Mouse (Mus musculus) gastrocnemius, postnatal 10 days (tissue): ENCODE results near the gene Slc4a5. TPM values are rescaled to one million over a fixed set of nuclear protein-coding genes. Genes with fewer than 3 reads are reported as not detected.
"Not testable (repeated sequence)": the region's sequence is repeated elsewhere in the genome, so short reads cannot be mapped to it uniquely, and the experiment has no call there.

Source experiments
- DNase-seq: peaks from one replicate; pipeline ENCODE4 v3.0.0; 2021; ENCODE audit warnings: mixed read lengths
- total RNA-seq, 2 experiments: library from RNA; stranded (reverse); gene quantifications; 2 replicates each; pipeline ENCODE4 v1.2.3; 2021

Gene Slc4a5
- total RNA-seq, 2 experiments from 2014 or later = 0.05 TPM; not detected in 1

DNA sequence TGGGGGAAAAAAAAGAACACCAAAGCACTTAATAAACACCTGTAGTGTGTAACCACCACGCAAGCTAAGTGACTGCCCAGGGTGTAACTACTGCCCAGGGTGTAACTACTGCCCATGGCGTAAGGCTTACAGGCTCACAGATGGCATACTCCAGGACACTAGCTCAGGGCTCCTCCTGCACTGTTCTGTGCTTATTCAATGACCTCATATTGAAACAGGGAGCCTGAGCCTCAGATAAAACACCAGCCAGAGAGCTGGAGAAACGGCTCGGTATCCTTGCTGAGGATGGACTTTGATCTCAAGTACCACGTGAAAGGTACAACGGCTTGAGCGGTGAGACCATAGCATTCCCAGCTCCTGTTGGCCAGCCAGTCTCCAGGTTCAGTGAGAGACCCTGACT lies 92.4 kb downstream of the Slc4a5 start:
- DNase-seq = no peak

DNA sequence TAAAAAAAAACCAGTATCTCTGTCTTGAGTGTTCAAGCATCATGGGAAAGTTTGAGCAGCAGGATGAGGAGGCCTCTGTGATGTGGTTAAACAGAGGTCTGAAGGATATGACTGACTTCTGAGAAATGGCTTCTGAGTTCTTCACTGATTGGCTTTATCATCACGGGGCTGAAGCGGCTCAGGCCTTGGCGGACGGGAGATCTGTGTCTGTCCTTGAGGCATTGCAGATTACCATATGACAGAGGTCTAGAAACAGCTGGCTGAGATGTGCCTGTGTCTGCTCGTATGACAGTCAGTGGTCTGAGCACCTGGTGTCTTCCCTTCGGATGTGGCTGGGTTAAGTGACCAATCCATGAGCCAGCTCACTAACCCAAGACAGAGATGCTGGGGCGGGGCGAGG lies 92.9 kb downstream of the Slc4a5 start:
- no peak for DNase-seq

DNA sequence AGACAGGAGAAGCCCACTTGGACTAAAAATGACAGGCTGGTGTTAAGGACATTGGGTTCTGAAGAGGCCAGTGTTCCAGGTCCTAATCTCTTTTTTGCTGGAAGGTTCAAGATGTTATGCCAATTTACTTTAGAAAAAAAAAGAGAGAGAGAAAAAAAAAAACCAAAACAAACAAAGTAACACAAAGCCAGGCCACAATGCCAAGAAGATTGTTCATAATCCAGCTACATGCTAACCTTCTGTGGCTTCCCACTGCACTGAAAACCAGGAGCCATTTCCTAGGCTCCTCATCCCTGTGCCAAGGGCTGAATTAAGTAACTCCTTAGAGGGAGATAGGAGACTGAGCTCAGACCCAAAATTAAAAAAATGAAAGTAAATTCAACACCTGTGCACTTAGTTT lies 95.7 kb downstream of the Slc4a5 start:
- DNase-seq = no peak

DNA sequence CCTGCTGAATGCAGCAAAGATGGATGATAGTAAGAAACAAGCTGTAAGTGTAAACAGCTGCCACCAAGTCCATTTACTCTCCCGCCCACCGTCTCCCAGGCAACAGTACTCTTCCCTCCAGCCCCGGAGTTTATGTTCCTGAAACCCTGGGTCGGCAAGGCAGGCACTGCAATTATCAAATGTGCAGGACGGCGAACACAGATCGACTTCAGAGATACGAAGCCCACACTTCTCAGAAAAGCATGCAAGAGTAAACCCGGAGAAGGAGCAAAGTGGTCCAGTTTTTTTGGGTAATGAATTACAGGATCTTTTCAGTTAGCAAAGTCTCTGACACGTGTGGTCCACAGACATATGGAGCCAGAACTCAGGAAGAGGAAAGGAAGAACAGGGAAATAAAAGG lies 96.4 kb downstream of the Slc4a5 start:
- no peak for DNase-seq

DNA sequence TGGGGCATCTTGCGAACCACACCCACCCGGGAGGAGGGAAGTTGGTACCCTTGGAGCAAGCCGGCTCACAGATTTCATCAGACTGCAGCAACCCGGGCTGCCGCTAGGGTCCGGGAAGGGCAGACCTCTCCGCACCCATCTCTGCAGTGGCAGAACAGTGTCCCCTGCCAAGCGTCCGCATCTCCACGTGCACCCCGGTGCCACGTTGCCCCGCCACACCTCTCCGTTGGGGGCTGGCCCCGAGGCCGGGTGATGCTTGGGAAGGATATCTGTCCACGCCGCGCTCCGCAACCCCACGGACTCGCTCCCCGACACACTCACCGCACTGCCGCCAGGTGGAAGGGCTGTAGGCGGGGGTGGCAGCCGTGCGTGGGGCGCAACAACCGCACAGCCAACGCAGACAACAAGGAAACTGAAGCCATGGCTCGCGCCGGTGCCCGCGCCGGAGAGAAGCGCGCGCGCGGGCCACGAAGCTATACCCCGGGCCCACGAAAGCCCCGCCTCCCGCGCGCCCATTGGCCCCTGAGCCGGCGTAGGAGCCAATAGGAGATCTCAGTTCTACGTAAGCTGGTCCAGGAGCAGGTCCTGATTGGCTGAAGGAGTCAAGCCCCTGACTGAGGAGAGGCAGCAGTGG lies 97.6 kb downstream of the Slc4a5 start:
- peak; percentile 91 for DNase-seq

DNA sequence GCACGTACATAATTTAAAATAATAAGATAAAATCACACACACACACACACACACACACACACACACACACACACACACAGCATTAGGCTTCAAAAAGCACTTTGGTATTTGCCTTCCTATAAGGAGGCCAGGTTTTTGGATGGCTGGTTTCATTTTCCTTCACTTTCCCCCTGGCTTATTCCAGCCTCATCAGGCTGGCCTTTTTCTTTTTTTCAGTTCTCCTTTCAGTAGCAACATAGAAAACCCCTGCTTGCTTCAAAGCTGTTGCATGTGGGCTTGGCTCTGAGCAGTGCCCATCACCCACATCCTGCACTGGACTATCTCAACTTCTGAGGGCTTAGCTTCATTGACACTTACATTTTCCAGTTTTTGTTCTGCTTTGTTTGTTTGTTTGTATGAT lies 102.3 kb downstream of the Slc4a5 start:
- DNase-seq = no peak

DNA sequence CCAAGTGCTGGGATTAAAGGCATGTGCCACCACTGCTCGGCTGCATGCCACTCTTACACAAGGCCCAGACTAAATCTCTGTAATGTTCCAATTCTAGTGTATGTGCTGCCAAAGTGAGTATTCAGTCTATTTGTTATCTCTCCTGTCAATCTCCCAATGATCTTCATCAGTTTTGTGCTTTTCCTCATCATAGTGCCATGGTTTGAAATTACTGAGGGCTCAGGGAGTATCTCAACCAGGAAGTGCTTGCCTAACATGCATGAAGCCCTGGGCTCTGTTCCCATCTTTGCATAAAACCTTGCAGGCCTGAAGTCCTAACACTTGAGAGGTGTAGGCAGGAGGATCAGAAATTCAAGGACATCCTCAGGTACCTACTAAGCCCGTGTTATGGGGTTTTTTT lies 103.2 kb downstream of the Slc4a5 start:
- no peak for DNase-seq

DNA sequence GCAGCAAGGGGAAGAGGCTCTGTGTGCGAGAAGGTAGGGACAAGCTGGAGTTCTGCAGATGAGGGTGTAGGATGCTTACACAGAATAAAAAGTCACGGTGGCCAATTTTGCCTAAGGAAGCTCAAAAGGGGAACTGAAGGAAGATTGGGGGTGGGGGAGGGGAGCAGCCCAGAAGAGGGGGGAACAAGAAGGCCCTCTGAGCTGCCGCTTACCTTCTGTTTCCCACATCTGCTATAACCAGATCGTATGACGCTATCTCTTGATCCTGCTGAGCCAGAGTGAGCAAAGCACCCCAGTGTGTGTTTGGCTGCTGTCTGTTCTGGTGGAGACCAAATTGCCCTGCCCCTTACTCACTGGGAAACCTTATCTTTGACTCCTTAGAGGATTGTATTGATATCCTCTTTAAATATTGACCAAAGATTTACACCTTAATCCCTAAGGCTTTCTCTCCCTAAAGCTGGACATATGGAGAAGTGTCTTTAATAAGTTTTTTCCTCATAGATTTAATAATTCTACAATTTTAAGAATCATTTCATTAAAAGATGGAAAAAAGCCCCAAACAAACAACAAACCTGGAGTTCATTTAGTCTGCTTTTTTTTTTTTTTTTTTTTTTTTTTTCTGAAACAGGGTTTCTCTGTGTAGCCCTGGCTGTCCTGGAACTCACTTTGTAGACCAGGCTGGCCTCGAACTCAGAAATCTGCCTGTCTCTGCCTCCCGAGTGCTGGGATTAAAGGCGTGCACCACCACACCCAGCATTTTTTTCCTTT lies 104.2 kb downstream of the Slc4a5 start:
- no peak for DNase-seq

DNA sequence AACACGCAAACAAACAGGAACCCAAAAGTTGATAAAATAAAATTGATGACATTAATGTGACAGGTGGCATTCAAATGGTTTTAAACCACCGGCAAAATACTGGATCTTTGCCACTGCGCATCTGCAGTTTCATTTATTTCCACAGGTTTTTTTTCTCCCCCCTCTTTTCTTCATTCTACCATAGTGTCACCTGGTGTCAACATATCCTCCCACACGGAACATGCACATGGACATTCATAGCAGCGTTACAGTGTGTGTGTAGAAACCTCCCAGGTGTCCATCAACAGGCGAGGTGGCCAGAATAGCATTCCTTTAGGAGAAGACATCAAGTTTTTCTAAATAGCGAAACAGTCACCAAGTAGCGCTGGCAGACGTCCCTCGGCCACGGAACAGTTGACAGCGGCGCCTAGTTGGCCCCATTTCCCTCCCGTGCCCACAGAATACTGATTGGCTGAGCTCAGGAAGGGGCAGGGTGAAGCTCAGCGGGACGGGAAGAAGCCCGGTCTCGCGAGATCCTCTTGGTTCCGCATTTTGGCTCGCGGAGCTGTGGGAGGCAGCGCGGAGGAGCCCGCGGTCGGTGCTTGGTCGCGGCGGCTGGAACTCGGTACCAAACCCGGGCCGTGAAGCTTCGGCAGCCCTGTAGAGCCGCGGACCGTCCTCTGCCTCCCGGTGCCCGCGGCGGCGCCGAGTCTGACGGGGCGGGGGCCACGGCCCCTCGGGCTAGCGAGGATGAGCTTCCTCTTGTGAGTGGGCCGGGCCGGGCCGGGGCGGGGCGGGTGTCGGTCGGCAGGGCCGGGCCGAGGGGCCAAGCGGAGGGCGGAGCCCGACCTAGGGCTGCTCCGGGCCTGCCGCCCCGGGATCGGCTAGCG lies 106.1 kb downstream of the Slc4a5 start, which contains the start of the genes Mthfd2 and Mob1a:
Gene Mthfd2 (minus strand): TSS at position 384 of the 869 bp plus-strand sequence.
Gene Mob1a (plus strand): TSS at position 492 of the 869 bp plus-strand sequence.
- peak; percentile 91 for DNase-seq

DNA sequence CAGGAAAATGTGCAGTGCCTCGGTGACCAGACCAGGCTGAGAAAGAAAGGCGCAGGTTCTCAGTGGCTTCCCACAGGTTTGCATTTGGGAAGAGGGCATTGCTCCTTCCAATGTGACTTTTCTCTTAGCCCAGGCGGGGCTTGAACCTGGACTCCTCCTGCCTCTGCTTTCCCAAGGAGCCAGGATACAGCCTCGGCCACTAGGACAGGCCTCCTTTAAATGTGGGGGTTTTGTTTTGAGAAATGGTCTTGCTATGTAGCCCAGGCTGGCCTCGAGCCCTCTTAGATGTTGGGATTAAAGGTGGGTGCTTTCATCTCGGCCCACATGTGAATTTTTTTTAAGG lies 106.7 kb downstream of the Slc4a5 start:
- DNase-seq = no peak

DNA sequence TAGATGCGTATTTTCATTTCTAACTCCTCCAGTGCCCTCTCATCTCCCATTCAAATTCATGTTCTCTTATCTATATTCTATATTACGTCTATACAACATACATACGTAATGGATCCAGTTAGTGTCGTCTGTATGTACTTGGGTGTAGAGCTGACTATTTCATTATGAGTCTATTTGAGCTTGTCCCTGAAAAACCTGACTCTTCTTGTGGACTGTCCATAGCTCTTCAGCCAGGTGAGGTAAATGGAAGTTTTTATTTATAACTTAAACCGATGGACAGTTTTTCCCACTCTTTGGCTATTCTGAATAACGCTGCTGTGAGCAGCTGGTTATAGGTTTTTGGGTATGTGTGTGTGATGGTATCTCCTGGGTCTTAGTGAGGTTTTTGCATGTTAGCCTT lies 107.1 kb downstream of the Slc4a5 start:
- DNase-seq = no peak

DNA sequence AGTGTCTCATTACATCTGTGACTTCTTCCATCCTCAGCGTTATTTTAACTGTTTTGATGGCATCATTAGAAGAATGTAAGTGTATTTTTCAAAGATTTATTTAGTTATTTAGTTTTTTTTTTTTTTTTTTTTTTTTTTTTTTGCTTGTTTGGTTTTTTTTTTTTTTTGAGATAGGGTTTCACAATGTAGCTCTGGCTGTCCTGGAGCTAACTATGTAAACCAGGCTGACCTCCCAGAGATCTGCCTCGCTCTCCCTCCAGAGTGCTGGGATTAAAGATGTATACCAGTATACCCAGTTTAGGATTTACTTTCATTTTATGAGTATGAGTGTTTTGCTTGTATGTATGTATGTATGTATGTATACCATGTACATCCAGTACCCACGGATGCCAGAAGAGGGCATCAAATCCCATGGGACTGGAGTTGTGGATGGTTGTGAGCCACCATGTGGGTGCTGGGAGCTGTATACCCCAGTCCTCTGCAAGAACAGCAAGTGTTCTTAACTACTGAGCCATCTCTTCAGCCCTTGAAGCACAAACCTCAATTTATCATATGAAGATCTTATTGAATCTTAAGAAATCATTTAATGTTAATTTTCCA lies 108.1 kb downstream of the Slc4a5 start:
- DNase-seq = no peak

DNA sequence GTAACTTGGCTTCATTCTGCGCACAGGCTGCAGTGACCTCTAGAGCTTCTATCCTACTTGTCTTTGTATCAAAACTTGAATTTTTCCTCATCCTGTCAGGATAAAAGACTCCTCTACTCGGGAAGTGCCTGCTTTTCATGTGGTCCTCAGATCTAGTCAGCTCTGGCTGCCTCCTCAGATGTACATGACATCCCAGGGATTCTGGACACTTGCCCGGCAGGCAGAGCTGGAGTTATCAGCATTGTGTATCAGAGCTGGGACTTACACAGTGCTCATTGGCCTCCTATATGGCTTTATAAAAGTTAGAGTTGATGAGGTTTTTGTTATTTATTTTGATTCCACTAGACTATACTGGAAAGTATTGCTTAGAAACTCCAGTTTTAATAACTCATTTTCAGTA lies 121.8 kb downstream of the Slc4a5 start:
- DNase-seq = no peak

DNA sequence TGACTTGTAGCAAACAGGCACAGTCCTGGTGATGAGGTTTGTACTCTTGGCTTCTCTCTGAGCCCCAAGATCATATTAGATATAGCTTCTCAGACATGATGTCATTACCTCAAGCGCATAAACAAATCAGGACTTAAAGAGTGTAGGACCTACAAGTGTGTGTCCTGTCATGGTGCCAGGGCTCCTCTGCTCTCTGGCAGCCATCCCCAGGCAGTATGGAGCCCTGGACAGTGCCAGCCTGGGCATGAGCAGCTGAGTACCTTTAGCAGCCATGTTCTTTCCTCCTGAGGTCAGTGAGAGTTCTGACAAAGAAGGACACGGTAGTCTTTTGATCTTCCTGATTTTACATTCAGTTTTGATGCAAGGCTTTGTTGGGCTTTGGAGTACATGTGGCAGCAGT lies 123.3 kb downstream of the Slc4a5 start:
- DNase-seq = no peak

DNA sequence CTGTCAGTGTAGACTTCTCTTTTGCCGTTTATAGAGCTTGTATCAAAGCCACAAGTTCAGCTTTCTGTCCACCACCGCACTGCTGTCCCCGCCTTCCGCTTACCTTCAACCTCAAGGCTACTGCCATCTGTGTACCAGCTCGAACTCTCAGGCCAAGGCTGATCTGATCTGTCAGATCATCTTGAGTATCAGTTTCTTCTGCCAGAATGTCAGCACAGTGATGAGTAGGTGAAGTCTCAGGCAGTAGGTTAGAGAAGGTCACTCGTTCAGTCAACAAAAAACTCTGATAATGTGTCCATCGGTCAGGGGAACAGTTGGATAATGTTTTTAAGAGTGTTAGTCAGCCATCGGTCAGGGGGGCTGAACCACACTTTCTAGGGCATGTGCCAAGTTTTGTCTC lies 125.7 kb downstream of the Slc4a5 start:
- DNase-seq = not testable (repeated sequence)

DNA sequence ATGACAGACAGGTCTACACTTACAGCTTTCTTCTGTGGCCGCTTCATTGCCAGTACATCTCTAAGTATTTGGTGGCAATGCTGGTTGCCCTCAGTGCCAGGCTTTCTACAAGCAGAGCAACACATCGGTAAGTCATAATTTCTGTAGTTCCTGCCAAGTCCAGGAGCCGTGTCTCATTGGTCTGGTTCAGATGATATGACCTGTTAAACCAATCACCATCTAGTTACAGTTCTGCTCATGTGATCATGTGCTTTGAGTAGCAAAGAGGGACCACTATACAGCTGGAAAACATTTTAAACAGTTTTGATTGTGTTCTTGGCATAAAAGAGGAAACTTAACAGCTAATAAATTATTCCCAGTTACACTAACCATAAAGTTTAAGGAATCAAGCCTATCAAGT lies 128.3 kb downstream of the Slc4a5 start:
- no peak for DNase-seq

DNA sequence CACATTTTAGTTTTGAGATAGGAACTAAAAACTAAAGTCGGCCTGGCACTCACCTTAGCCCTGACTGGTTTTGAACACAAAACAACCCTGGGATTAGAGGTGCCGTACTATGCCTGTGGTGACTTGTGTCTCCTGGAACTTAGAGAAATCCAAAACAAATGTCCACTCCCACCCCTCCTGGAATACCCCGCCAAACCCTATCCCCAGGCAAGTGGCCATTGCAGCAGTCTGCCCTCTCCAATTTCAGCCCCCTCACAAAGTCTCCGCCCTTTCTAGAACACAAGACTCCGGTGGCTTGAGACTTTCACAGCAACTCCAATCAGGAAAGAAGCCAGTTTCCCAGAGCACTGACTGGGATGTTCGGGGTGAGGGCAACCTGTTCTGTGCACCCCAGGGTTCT lies 129.2 kb downstream of the Slc4a5 start, which contains the start of gene Bola3:
Gene Bola3 (plus strand): TSS at position 275 of the 400 bp plus-strand sequence.
- no peak for DNase-seq

DNA sequence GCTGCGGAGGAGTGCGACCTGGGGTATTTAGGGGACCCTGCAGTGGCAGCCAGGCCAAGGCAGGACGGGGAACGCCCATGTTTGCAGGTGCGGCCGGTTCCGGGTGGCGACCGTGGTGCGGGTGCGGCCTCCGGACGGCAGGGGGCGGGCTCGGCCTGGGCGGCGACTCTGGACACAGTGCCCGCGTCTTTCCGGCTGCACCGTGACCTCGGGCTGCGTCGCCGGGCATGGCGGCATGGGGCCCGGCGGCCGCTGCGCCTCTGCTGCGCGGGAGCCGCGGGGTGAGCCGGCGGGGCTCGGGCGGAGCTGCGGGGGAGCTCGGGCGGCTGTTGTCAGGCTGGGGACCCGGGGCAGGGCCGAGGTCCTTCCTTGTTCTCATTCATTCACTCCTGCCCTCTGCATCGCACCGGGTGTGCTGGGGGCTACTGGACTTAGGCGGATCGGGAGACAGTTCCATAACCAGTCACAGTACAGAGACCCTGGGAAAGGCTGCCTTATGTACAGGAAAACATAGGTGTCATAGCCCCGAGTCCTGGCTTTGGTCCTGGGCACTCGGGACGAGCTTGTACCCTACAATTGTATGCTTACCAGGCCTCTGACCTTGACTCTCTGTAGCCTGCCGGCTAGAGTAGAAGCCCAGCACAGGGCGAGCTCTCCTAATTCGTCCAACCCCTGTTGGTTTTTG lies 129.8 kb downstream of the Slc4a5 start:
- peak; percentile 96 for DNase-seq

DNA sequence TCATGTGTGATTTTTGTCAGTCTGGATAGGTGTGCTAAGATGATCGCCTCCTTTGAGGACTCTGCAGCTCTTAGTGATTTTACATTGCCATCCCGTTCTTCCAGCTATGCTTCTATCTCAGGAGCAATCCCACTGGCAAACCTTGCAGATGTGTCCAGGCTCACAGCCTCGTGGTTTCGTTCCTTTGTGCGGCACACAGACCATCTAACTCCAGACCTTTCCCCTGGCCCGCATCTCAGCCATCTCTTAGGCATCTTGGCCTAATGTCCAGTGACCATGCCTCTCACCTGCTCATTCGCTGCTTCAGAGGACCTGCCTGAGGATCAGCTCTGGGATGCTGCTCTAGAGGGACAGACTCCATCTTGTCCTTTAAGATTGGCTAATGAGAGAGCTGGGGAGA lies 130.5 kb downstream of the Slc4a5 start:
- DNase-seq = no peak

DNA sequence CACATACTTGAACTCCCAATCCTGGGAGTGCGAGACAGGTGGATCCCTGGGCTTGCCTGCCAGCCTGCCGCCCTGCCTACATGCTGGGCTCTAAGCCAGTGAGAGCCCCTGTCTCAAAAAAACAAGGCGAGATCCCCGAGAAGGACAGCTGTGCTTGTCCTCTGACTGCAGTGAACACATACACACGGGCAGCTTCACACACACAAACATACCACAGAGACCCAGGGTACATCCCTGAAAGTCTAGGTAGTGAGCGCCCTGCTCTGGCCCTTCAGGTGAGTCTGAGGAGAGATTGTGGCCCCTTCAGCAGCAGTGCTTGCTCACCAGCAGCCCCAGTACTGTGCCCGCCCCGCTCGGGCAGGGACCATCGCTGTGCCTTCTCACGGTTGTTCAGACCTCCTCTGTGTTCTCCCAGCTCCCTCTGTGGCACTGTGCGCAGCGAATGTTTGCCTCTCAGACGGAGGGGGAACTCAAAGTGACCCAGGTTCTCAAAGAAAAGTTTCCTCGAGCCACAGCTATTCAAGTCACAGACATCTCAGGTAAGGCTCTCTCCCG lies 131.3 kb downstream of the Slc4a5 start:
- DNase-seq = no peak

DNA sequence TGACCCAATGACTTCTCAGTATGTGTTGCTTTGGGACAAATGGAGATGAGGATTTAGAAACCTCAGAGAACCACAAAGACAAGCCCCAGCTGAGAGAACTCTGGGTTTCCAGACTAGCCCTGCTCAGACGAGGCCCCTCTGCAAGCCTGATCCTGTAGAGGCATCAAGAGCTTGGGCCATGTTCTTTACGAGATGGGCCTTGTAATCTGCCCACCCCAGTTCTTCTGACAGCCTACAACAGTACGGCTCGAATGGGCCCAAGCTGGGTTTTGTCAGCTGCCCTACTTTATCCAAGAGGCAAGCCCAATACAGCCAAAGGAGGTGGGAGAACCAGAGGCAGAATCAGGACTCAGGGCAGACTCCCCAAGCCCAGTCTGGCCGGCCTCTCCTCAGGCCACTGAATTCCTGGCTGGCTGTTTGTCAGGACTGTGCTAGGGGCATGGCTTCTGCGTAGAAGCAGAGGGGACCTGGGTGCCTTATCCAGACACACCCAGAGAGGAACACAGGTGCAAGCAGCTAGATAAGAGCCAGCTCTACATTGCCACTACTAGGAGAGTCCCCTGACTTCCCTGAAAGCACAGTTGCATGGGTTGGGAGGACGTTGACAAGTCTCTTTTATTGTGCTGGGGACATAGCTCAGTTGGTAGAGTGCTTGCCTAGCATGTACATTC lies 132.0 kb downstream of the Slc4a5 start:
- no peak for DNase-seq
